In genomic region chr13:44730939-44731551, GRCm38 (mm10) we compare ENCODE assay signal across 8 mouse cellular contexts. TPM values are rescaled to one million over a fixed set of nuclear protein-coding genes. Genes with fewer than 3 reads are reported as not detected.
DNase-seq lines count a peak whose midpoint lies in the region; ATAC-seq lines count a peak whose summit lies in the region.

No protein-coding gene starts in this region.

- peak overlapping the region; percentile 88 for H3K9ac ChIP-seq in hindbrain, embryonic 14.5 days

- no peaks in the 10 kb centered on the region for H3K27me3 ChIP-seq in hindbrain, embryonic 14.5 days (ENCODE audit: control insufficient read depth, insufficient read depth, low read length)

- peak overlapping the region; percentile 70 for H3K4me2 ChIP-seq in hindbrain, embryonic 14.5 days (replicated peaks)

- no peaks in the 10 kb centered on the region for H3K9me3 ChIP-seq in hindbrain, embryonic 14.5 days (ENCODE audit: control insufficient read depth, low read length)

- WGBS in hindbrain, embryonic 14.5 days, result 0% methylated on average over 29 of the region's 41 CpGs

- H3K36me3 ChIP-seq in hindbrain, embryonic 14.5 days (replicated peaks; ENCODE audit: control insufficient read depth, insufficient read depth), result no peaks in the 10 kb centered on the region

- peaks cover 26% of the 10 kb centered on the region for H3K4me1 ChIP-seq in hindbrain, embryonic 14.5 days (replicated peaks; ENCODE audit: control insufficient read depth, insufficient read depth, low read length)

- DNase-seq in R1 (ENCODE audit: low read depth, low spot score), result peak; percentile 96
- peak; percentile 92 to 96 for DNase-seq in cerebellum, postnatal 25 days
- DNase-seq in frontal cortex, postnatal 25 days (ENCODE audit: low spot score in 2 of 2), result peak; percentile 84 to 85
- DNase-seq in hindbrain, embryonic 14.5 days (ENCODE audit: low spot score), result peak; percentile 84
- peak; percentile 84 for DNase-seq in left cerebral cortex, adult 11 months (ENCODE audit: low spot score)
- peak; percentile 93 for DNase-seq in lung, postnatal 36 days
- DNase-seq in retina, embryonic 14.5 days (ENCODE audit: low spot score), result peak; percentile 90
- DNase-seq in thymus, postnatal 36 days, result peak; percentile 88

- peak overlapping the region; percentile 66 for H3K4me3 ChIP-seq in hindbrain, embryonic 14.5 days (replicated peaks; ENCODE audit: low read length)

- peak overlapping the region; percentile 99 for H3K27ac ChIP-seq in hindbrain, embryonic 14.5 days

- ATAC-seq in hindbrain, embryonic 14.5 days (ENCODE audit: low FRiP score), result peak; percentile 85

RNA-seq across cellular contexts. Expression of gene Jarid2, which starts 1.8 kb away (rescaled TPM):
- 24.4 and 27.2 TPM in 2 replicates for polyA plus RNA-seq in hindbrain, embryonic 14.5 days (2014; fragmentation: Nextera tagmentation; extraction: Ambion mirVana)

Comparison
In these comparisons a context has a peak if more than half of its experiments do, and no peak if none do; other contexts are left out.
1. Peak in every context shown above with its lines: DNase-seq, ATAC-seq, H3K4me3 ChIP-seq and H3K27ac ChIP-seq.